31 mouse cellular contexts compared by ENCODE assay signal in the genomic region with DNA sequence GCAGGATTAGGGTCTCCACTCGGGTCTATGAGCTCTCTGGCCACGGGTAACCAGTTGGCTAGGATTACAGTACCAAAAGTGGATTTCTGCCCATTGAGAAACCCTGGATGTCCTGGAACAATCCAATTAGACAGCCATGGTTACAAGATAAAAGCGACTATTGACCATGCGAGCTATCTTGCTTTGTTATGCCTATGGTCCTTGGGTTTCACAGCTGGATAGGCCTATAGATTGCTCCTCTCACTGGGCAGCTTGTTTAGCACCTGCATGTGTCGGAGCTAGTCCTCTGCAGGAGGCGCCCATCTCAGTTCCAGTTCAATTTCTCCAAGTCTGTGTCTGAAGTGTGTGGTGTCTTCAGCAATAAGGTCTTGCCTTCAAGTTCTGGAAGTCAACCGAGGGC.
"Had no signal": no experiment of that assay in that cellular context is flagged by ENCODE, and none has a peak within 500 bp of the region (broad histone marks: within the 10 kb centered on the region; RNA-seq: fewer than 3 reads in every experiment).

No protein-coding gene starts in this region.

- H3K27me3 ChIP-seq: limb, embryonic 12.5 days; limb, embryonic 13.5 days; limb, embryonic 15.5 days; liver, embryonic 12.5 days; liver, embryonic 13.5 days; liver, embryonic 15.5 days; lung, embryonic 15.5 days; midbrain, embryonic 12.5 days; midbrain, embryonic 13.5 days; midbrain, embryonic 15.5 days had no signal

- H3K4me3 ChIP-seq: limb, embryonic 10.5 days; limb, embryonic 12.5 days; limb, embryonic 13.5 days; limb, embryonic 15.5 days; liver, embryonic 12.5 days; liver, embryonic 13.5 days; liver, embryonic 15.5 days; lung, embryonic 15.5 days; megakaryocyte, embryonic 14.5 days; midbrain, embryonic 10.5 days; midbrain, embryonic 12.5 days; midbrain, embryonic 13.5 days; midbrain, embryonic 15.5 days; myocyte had no signal

- H3K27ac ChIP-seq: limb, embryonic 10.5 days; limb, embryonic 12.5 days; limb, embryonic 13.5 days; limb, embryonic 15.5 days; liver, embryonic 12.5 days; liver, embryonic 13.5 days; liver, embryonic 14.5 days; liver, embryonic 15.5 days; lung, embryonic 15.5 days; macrophage; midbrain, embryonic 10.5 days; midbrain, embryonic 12.5 days; midbrain, embryonic 13.5 days; midbrain, embryonic 15.5 days had no signal

- ATAC-seq: liver, embryonic 12.5 days; liver, postnatal 0 days; lung, postnatal 0 days; midbrain, embryonic 13.5 days; midbrain, embryonic 15.5 days; midbrain, embryonic 16.5 days had no signal

- H3K36me3 ChIP-seq: limb, embryonic 10.5 days; limb, embryonic 12.5 days; limb, embryonic 13.5 days; limb, embryonic 15.5 days; liver, embryonic 12.5 days; liver, embryonic 13.5 days; liver, embryonic 15.5 days; lung, embryonic 15.5 days; midbrain, embryonic 10.5 days; midbrain, embryonic 12.5 days; midbrain, embryonic 13.5 days; midbrain, embryonic 15.5 days had no signal

- H3K4me2 ChIP-seq: limb, embryonic 12.5 days; limb, embryonic 13.5 days; limb, embryonic 15.5 days; liver, embryonic 11.5 days; liver, embryonic 12.5 days; liver, embryonic 13.5 days; liver, embryonic 15.5 days; lung, embryonic 14.5 days; lung, embryonic 15.5 days; midbrain, embryonic 11.5 days; midbrain, embryonic 12.5 days; midbrain, embryonic 13.5 days; midbrain, embryonic 15.5 days had no signal

- DNase-seq: left cerebral cortex, postnatal 4 days; liver; liver, embryonic 13.5 days; liver, postnatal 0 days; lung, adult 18-20 months; lung, adult 2 months; lung, embryonic 14.5 days; lung, postnatal 10 days; lung, postnatal 14 days; lung, postnatal 36 days; lung, postnatal 4 days; midbrain, embryonic 14.5 days had no signal

- H3K4me1 ChIP-seq: liver, embryonic 12.5 days; liver, embryonic 15.5 days; lung, embryonic 15.5 days; midbrain, embryonic 12.5 days; midbrain, embryonic 13.5 days; midbrain, embryonic 15.5 days had no signal

- H3K9me3 ChIP-seq: limb, embryonic 10.5 days; limb, embryonic 12.5 days; limb, embryonic 13.5 days; limb, embryonic 15.5 days; liver, embryonic 12.5 days; liver, embryonic 13.5 days; liver, embryonic 15.5 days; lung, embryonic 15.5 days; megakaryocyte, embryonic 14.5 days; midbrain, embryonic 10.5 days; midbrain, embryonic 12.5 days; midbrain, embryonic 13.5 days; midbrain, embryonic 15.5 days had no signal

- H3K9ac ChIP-seq: limb, embryonic 12.5 days; limb, embryonic 13.5 days; limb, embryonic 15.5 days; liver, embryonic 12.5 days; liver, embryonic 13.5 days; liver, embryonic 14.5 days; liver, embryonic 15.5 days; liver, postnatal 0 days; lung, embryonic 14.5 days; lung, embryonic 15.5 days; midbrain, embryonic 12.5 days; midbrain, embryonic 13.5 days; midbrain, embryonic 15.5 days had no signal
